Mouse (Mus musculus): ENCODE data around the gene Nalcn. TPM values are rescaled to one million over a fixed set of nuclear protein-coding genes. Genes with fewer than 3 reads are reported as not detected.
"Not testable (repeated sequence)": the region's sequence is repeated elsewhere in the genome, so short reads cannot be mapped to it uniquely, and the experiment has no call there.

Gene Nalcn
- 2.0 and 3.3 TPM in 2 replicates for polyA plus RNA-seq (2016; fragmentation: Nextera tagmentation; extraction: Ambion mirVana)

GRCm38 (mm10) chr14:123626501-123627179, at the start of gene Nalcn:
Gene Nalcn (minus strand): TSS chr14:123627144.
- no peaks in the 10 kb centered on the region for H3K9me3 ChIP-seq (replicated peaks)
- peaks cover 26% of the 10 kb centered on the region for H3K4me1 ChIP-seq
- H3K36me3 ChIP-seq: no peaks in the 10 kb centered on the region
- DNase-seq (ENCODE audit: low spot score): peak; percentile 74
- H3K27me3 ChIP-seq (ENCODE audit: low read depth, poor library complexity, severe bottlenecking): peaks cover 19% of the 10 kb centered on the region
- WGBS: under 1% methylated on average over 47 of the region's 47 CpGs
- H3K27ac ChIP-seq (replicated peaks): peak within 1 kb of the TSS; percentile 90
- peak within 1 kb of the TSS; percentile 71 for H3K4me3 ChIP-seq

DNA sequence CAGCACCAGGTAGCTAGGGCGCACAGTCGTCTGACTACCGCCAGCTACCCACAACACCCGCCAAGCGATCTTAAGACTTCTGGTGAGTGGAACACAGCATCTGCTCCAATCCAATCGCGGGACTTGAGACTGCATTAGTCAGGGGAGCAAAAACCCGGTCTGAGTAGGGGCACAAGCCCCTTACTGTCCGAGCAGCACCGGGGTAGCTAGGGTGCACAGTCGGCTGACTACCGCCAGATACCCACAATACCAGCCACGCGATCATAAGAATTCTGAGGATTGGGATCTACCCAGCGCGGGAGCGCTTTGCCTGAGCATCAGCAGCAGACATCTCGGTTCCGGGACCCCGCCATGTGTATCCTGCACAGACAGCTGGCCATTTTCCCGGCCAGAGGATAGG, 44.1 kb upstream of the Nalcn start:
- not testable (repeated sequence) for H3K36me3 ChIP-seq; H3K27ac ChIP-seq (replicated peaks); H3K27me3 ChIP-seq (ENCODE audit: low read depth, poor library complexity, severe bottlenecking); H3K4me1 ChIP-seq; H3K4me3 ChIP-seq; DNase-seq (ENCODE audit: low spot score); H3K9me3 ChIP-seq (replicated peaks)
- WGBS: 84% methylated on average over 21 of the region's 21 CpGs

GRCm38 (mm10) chr14:123664451-123664850, 37.5 kb upstream of the Nalcn start:
- Histone ChIP-seq H3K9me3 (replicated peaks) (no peaks in the 10 kb centered on the region), H3K27me3 (ENCODE audit: low read depth, poor library complexity, severe bottlenecking) (no peaks in the 10 kb centered on the region), H3K36me3 (no peaks in the 10 kb centered on the region), H3K27ac (replicated peaks) (no peak overlapping the region), H3K4me1 (peaks cover 12% of the 10 kb centered on the region), H3K4me3 (no peak overlapping the region)
- no peak for DNase-seq (ENCODE audit: low spot score)

DNA sequence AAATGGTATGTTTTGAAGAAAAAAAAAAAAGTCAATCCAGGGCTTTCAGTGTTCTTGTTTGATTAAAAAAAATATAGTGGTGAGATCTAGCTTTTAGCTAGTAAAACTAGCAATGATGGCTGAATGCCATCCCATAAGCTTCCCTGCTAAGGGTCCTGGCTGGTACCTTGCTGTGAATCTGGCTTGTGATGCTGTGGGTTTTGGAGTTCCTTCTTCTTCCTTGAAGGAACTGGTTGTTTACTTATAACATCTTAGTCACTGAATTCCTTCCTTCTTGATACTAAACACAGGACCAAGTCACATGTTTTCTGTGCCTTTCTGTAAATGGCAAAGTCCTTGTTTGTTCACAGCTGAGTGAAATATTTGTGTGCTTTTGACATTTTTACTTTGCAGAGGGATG, 36.3 kb upstream of the Nalcn start:
- Histone ChIP-seq H3K4me1 (peaks cover 12% of the 10 kb centered on the region), H3K36me3 (no peaks in the 10 kb centered on the region), H3K27ac (replicated peaks) (no peak overlapping the region), H3K27me3 (ENCODE audit: low read depth, poor library complexity, severe bottlenecking) (no peaks in the 10 kb centered on the region), H3K9me3 (replicated peaks) (no peaks in the 10 kb centered on the region), H3K4me3 (no peak overlapping the region)
- DNase-seq (ENCODE audit: low spot score): no peak

DNA sequence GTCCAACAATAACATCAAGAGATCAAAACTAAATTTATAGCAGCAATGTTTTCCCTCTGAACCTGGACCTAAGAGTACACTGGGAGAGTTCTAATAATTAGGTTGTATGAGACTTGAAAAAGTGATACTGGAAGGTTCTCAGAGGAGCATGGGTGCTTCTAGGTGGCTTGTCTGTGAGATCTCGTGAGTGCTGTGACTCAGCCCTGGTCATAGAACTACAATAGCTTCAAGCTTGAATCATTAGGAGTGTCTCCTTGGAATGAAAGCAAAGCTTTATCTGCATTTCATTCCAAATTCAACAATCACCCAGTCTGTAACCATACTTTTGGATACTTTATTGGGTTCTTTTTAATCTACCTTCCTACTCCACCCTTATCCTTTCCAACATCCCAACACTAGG, 35.4 kb upstream of the Nalcn start:
- Histone ChIP-seq H3K36me3 (no peaks in the 10 kb centered on the region), H3K4me3 (no peak overlapping the region), H3K9me3 (replicated peaks) (no peaks in the 10 kb centered on the region), H3K27ac (replicated peaks) (no peak overlapping the region), H3K27me3 (ENCODE audit: low read depth, poor library complexity, severe bottlenecking) (no peaks in the 10 kb centered on the region), H3K4me1 (peaks cover 12% of the 10 kb centered on the region)
- no peak for DNase-seq (ENCODE audit: low spot score)
- WGBS: 79% methylated on average over 1 of the region's 1 CpGs

DNA sequence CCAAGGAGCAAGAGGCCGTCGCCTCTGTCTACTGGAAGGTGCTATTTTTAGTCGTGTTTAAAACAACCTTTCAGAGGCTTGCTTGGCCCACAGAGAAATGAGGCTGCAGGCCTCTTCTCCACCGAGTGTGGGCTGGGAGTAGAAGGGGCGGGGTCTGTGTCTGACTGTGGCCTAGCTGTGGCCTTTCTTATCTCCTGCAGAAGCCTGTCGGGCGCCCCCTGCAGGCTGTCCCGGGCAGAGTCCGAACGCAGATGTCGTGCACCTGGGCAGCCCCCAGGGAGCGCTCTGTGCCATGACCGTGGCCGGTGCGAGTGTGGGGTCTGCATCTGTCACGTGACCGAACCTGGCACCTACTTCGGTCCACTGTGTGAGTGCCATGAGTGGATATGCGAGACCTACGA, 34.1 kb upstream of the Nalcn start:
- Histone ChIP-seq H3K4me3 (no peak overlapping the region), H3K9me3 (replicated peaks) (no peaks in the 10 kb centered on the region), H3K4me1 (peaks cover 12% of the 10 kb centered on the region), H3K27ac (replicated peaks) (no peak overlapping the region), H3K36me3 (no peaks in the 10 kb centered on the region), H3K27me3 (ENCODE audit: low read depth, poor library complexity, severe bottlenecking) (no peaks in the 10 kb centered on the region)
- DNase-seq (ENCODE audit: low spot score): peak; percentile 72
- WGBS: 29% methylated on average over 20 of the region's 20 CpGs

DNA sequence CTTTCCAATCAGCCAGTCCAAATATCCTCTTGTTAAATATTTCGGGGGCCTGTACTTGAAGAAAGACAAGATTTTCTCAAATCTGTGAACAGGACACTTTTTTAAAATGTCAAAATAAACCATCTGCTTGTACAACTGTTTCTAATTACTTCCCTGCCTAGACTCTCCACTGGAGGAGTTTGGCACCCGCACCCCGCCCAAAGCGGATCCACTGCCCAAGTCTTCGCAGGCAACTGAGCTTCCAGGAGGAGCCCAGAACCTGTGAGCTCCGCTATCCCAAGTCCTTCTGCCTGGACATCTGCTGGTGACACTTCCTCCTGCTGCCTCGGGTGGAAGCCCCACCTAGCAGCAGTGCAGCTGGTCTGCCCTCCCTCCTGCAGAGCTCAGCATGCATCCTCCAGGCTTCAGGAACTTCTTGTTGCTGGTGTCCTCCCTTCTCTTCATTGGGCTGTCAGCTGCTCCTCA, 33.0 kb upstream of the Nalcn start, which contains the start of gene Itgbl1:
Gene Itgbl1 (plus strand): TSS at position 51 of the 465 bp plus-strand sequence.
- Histone ChIP-seq H3K27ac (replicated peaks) (no peak within 1 kb of the TSS), H3K36me3 (no peaks in the 10 kb centered on the region), H3K9me3 (replicated peaks) (no peaks in the 10 kb centered on the region), H3K4me1 (peaks cover 12% of the 10 kb centered on the region), H3K4me3 (no peak within 1 kb of the TSS), H3K27me3 (ENCODE audit: low read depth, poor library complexity, severe bottlenecking) (no peaks in the 10 kb centered on the region)
- 26% methylated on average over 7 of the region's 7 CpGs for WGBS
- DNase-seq (ENCODE audit: low spot score): peak; percentile 38

DNA sequence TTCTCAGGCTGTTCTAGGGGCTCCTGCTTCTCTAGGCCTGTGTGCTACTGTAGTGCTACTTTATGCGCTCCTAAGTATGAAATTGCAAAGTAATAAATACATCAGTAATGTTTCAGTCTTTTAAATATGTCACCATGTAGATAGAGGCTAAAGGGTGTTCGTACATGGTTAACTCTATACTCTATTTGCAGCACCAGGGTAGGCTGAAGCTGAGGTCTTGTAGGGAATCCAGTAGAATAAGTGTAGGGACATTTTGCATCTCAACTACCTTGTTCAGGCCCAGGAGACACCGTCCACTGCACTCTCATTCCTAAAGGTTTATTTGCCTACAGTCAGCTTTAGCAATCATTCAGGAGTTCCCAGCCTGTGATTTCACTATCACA, 227 bp upstream of the Nalcn start:
- Histone ChIP-seq H3K4me3 (peak overlapping the region; percentile 71), H3K9me3 (replicated peaks) (no peaks in the 10 kb centered on the region), H3K36me3 (no peaks in the 10 kb centered on the region), H3K27me3 (ENCODE audit: low read depth, poor library complexity, severe bottlenecking) (peaks cover 19% of the 10 kb centered on the region), H3K4me1 (peaks cover 26% of the 10 kb centered on the region), H3K27ac (replicated peaks) (peak overlapping the region; percentile 90)
- WGBS: 48% methylated on average over 3 of the region's 3 CpGs
- DNase-seq (ENCODE audit: low spot score): no peak

GRCm38 (mm10) chr14:123622969-123623368, 4.0 kb downstream of the Nalcn start:
- no peaks in the 10 kb centered on the region for H3K9me3 ChIP-seq (replicated peaks)
- no peak for DNase-seq (ENCODE audit: low spot score)
- no peaks in the 10 kb centered on the region for H3K36me3 ChIP-seq
- peaks cover 30% of the 10 kb centered on the region for H3K4me1 ChIP-seq
- no peak overlapping the region for H3K4me3 ChIP-seq
- H3K27me3 ChIP-seq (ENCODE audit: low read depth, poor library complexity, severe bottlenecking): peaks cover 16% of the 10 kb centered on the region
- no peak overlapping the region; the same call in 1 of the 2 replicates for H3K27ac ChIP-seq (replicated peaks)
- 38% methylated on average over 1 of the region's 1 CpGs for WGBS

- Histone ChIP-seq H3K4me3 (no peak overlapping the region), H3K27ac (replicated peaks) (no peak overlapping the region), H3K4me1 (no peaks in the 10 kb centered on the region), H3K9me3 (replicated peaks) (no peaks in the 10 kb centered on the region), H3K27me3 (ENCODE audit: low read depth, poor library complexity, severe bottlenecking) (no peaks in the 10 kb centered on the region), H3K36me3 (no peaks in the 10 kb centered on the region)
- WGBS: 74% methylated on average over 3 of the region's 3 CpGs
- DNase-seq (ENCODE audit: low spot score): no peak
Observed at GRCm38 (mm10) chr14:123595265-123595664, 31.7 kb downstream of the Nalcn start.

DNA sequence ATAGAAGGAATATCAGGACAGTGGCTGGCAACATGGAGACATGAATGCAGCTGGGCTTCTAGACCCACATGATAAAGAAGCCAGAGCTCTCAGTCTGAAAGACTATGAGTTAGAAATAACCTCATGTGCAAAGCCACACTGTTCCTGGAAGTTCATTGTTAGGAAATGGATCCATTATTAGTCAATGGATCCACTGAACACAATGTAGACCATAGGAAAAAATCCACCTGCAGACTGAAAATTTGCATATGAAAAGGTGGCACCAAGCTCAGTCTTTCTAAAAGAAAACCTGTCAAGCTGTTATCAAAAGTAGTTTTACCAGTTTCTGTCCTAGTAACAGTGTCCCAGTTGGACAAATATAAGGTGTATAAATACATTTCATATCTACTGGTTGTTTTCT, 39.5 kb downstream of the Nalcn start:
- Histone ChIP-seq H3K36me3 (no peaks in the 10 kb centered on the region), H3K9me3 (replicated peaks) (no peaks in the 10 kb centered on the region), H3K4me1 (peaks cover 6% of the 10 kb centered on the region), H3K27me3 (ENCODE audit: low read depth, poor library complexity, severe bottlenecking) (no peaks in the 10 kb centered on the region), H3K27ac (replicated peaks) (no peak overlapping the region), H3K4me3 (no peak overlapping the region)
- no peak for DNase-seq (ENCODE audit: low spot score)

DNA sequence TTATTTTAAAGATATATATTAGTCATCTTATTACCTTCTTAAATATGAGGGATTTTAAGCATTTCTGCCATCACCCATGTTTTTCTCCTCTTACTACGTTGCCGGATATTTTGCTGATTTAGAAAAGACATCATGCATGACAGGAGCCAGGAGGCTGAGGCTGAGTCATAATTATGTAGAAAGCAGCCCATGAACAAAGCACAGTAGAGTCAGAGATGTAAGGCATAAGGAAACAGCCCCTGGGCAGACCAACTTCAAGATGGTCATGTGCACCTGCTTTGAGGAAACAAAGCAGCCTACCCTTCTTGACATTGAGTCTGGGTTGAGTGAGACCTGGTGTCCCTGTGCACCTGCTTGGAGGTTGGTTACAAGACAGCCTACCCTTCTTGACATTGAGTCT, 44.5 kb downstream of the Nalcn start:
- Histone ChIP-seq H3K4me1 (peaks cover 2% of the 10 kb centered on the region), H3K27me3 (ENCODE audit: low read depth, poor library complexity, severe bottlenecking) (no peaks in the 10 kb centered on the region), H3K27ac (replicated peaks) (no peak overlapping the region), H3K4me3 (no peak overlapping the region), H3K9me3 (replicated peaks) (no peaks in the 10 kb centered on the region), H3K36me3 (no peaks in the 10 kb centered on the region)
- 95% methylated on average over 2 of the region's 2 CpGs for WGBS
- DNase-seq (ENCODE audit: low spot score): no peak

GRCm38 (mm10) chr14:123575356-123575755, 51.6 kb downstream of the Nalcn start:
- H3K4me3 ChIP-seq: no peak overlapping the region
- 96% methylated on average over 4 of the region's 4 CpGs for WGBS
- no peaks in the 10 kb centered on the region for H3K4me1 ChIP-seq

GRCm38 (mm10) chr14:123574936-123575335, 52.0 kb downstream of the Nalcn start:
- Histone ChIP-seq H3K9me3 (replicated peaks) (no peaks in the 10 kb centered on the region), H3K4me1 (no peaks in the 10 kb centered on the region), H3K4me3 (no peak overlapping the region), H3K36me3 (no peaks in the 10 kb centered on the region), H3K27me3 (ENCODE audit: low read depth, poor library complexity, severe bottlenecking) (no peaks in the 10 kb centered on the region), H3K27ac (replicated peaks) (no peak overlapping the region)
- DNase-seq (ENCODE audit: low spot score): no peak

More at GRCm38 (mm10) chr14:123575356-123575755, 51.6 kb downstream of the Nalcn start:
- no peak for DNase-seq (ENCODE audit: low spot score)
- Histone ChIP-seq H3K9me3 (replicated peaks) (no peaks in the 10 kb centered on the region), H3K27ac (replicated peaks) (no peak overlapping the region), H3K36me3 (no peaks in the 10 kb centered on the region), H3K27me3 (ENCODE audit: low read depth, poor library complexity, severe bottlenecking) (no peaks in the 10 kb centered on the region)
